Mouse (Mus musculus) ovary, postnatal 14 days (tissue): ENCODE results near the gene P4hb.

Source experiments
- DNase-seq: peaks from one replicate; pipeline ENCODE4 v3.0.0; 2022; ENCODE audit warnings: low spot score

P4hb gene

DNA sequence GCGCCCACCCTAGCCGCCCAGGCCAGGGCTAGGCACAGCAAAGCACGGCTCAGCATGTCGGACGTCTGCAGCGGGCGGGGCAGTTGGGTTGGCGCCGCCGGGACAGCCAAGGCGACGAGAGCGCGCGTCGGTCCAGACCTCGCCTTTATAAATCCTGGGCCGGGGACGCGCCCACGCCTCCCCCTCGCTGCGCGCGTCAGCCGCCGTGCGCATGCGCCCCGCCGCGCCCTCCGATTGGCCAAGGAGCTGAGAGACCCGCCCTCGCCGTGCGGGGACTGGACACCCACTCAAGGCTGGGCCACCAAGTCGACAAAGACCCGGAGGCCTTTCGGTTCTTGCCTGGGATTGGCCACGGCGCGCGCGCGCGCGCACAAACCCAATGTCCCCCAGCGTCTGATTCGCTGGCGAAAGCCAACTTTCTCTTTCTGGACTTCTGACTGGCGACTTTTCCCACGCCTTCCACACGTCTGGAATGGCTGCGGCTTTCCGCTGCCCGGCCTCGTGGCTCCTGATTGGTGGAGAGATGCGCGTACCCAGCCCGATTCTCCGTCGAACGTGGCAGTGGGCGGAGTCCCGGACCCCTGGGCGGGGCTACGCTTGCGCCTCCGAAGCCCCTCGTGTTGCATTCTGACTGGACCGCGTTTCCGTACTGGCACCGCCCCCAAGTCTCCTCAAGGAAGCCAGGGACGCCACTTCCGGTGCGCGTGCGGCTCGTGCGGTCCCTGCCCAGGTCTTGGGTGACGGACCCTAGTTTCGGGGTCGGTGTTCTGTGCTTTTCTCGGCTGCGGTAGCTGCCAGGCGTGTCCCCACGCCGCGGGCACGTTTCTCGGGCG, at the start of gene P4hb:
P4hb (minus strand) TSS at position 502 of the 833 bp plus-strand sequence.
- DNase-seq, result peak; percentile 99

GRCm38 (mm10) chr11:120622805-120623204, 49.8 kb upstream of the P4hb start:
- DNase-seq, result no peak

DNA sequence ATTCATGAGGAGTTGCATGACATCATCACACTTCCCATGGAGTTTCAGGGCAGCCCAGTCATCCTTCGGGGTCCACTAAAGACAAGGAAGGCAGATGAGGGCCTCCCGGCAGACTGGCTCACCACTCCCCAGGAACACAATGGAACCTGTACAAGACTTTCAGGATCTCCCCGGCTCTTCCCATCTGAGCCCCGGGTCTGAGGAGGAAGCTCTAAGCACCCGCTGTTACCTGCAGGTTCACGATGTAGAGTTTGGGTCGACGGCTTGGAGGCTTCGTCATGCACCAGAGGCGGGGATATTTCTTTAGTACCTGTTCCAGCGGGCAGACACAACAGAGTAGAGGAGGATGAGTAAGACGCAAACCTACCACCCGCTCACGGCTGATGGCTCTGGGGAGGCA, 47.1 kb upstream of the P4hb start:
- DNase-seq, result no peak

DNA sequence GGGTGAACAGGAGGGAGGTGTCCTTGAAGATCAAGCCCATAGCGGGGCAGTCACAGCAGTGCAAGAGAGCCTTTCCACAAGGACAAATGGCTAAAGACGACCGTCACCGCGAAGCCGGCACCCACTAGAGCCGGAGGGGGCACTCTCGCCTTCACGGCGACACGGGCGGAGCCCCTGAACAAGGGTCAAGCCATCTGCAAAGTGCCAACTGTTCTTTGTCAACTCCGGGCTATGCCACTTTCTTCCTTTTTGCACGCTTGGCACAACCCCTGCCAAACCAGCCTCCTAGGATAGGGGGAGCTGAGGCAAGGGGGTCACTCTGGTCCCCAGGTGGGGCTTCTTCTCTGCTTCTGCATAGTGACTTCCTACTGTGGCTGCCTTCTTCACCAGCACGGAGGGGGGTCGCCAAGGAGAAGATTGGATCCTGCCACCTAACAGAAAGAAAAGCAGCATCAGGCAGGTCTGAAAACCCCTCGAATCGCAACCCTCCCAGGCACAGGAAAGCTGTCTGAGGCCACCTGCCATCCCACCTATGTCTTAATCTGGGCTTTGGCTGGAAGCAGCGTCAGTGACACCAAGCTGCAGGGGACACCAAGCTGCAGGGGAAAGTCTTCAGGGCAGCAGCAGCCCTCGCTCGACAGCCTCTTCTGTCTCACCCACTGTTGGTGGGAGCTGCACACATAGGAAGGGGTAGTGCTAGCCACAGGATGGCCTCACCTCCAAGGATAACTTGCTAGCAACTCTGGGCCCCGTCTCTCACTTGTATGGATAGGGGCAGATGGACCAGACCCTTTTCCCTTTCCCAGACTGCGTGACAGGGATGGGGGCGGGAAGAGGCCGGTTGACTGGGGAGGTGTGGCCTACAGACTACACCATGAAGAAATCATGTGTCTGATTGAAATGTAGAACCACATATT, 45.8 kb upstream of the P4hb start:
- no peak for DNase-seq

DNA sequence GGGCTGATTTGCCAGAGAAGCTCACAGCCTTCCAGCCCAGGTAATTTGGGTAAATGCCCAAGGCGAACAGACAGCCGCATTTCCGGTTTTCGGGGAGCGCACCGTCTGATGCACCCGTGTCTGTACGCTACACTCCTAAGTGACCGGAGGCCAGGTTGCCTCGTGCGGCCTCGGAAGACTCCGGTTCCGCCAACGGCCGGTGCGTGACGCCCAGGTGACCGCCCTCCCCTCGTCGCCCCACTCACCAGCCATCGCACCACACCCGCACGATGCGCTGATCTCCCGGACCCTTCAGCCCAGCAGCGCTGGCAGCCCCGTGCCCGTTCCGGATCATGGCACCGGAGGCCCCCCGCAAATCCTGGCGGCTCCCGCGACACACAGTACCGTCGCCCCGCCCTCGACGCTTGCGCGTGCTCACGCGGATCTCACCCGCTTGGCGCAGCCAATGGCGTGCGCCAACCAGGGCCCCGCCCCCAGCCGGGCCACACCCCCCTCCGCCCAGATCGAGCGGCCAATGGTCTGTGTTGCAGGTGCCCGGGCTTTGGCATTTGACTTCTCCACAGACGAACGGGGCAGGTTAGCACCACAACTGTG, 44.6 kb upstream of the P4hb start, which contains the start of gene Pcyt2:
Pcyt2 (minus strand) TSS at position 418 of the 594 bp plus-strand sequence.
- peak; percentile 86 for DNase-seq

- DNase-seq, result no peak
Measured at GRCm38 (mm10) chr11:120616617-120617294, 43.7 kb upstream of the P4hb start.

GRCm38 (mm10) chr11:120615606-120616203, 42.7 kb upstream of the P4hb start:
- DNase-seq, result no peak

GRCm38 (mm10) chr11:120615167-120615566, 42.1 kb upstream of the P4hb start:
- no peak for DNase-seq

GRCm38 (mm10) chr11:120613976-120614375, 40.9 kb upstream of the P4hb start:
- DNase-seq, result no peak

DNA sequence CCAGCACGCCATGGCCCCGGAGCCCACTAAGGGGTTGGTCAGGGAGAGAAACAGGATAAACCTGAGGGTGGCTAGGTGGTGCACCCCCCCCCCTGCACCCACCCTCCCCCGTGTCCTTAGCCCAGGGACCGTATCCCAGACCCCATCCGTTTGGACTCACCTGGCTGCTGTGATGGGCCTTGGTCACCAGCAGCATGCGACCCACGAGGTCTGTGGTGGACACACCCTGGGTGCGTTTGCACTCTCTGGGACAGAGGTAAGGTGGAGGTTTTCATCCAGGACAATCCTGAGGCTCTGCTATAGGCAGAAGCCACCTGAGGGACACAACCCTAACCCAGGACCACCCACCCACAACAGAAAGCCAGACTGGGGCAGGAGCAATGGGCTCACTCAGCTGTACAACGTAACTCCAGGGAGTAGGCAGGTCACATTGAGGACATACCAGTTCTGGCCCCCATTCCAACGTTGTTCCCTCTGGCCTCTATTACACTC, 40.5 kb upstream of the P4hb start:
- DNase-seq, result no peak

GRCm38 (mm10) chr11:120612763-120613162, 39.7 kb upstream of the P4hb start:
- DNase-seq, result peak; percentile 69

- DNase-seq, result no peak
Measured at GRCm38 (mm10) chr11:120610477-120611046, 37.5 kb upstream of the P4hb start.

DNA sequence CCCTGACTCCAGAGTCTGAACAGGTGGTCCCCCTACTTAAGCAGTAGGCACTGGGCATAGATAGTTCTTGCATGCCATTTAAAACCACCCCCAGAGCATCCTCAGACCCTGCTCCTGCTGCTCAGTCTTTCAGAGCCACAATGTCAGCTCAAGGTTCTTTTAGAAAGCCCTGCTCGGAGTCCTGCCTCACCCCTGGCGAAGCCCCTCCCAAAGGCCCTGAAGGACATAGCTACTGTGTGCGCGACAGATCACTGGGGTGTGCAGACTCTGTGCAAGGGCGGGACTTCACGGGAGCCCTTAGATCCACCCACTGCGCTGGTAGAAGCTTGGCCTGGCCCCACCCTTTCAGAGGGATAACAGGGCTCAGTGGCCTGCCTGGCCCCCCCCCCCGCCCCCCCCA, 36.2 kb upstream of the P4hb start:
- DNase-seq, result no peak

DNA sequence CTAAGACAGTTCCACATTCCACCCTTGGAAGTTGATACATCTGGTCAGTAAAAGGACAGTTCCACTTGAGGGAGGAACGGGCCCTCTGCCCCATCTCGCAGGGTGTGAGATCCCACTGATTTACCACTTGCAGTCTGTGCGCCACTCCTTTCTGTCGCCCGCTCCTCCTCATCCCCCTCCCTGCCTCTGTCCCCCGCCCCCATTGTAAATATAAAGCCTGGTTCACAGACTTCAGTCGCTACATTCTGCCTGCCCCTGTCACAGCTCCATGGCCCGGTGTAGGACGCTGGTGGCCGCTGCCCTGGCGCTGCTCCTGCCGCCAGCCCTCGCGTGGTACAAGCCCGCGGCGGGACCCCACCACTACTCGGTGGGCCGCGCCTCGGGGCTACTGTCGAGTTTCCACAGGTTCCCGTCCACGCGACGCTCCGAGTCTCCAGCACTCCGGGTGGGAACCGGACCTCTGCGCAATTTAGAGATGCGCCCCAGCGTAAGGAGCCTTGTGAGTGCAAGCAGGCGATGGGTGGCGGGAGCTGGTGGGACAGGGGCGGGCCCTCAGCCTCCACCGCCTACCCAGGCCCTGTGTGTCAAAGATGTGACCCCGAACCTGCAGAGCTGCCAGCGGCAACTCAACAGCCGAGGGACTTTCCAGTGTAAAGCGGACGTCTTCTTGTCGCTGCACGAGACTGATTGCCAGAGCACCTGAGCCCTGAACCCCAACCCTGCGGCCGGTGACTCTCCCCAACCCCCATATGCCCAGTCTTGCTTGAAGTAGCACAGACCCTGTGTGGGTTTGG, 35.4 kb upstream of the P4hb start, which contains the start of gene Npb:
Npb (plus strand) TSS at position 237 of the 794 bp plus-strand sequence.
- no peak for DNase-seq

GRCm38 (mm10) chr11:120606764-120607163, 33.7 kb upstream of the P4hb start:
- DNase-seq, result no peak

DNA sequence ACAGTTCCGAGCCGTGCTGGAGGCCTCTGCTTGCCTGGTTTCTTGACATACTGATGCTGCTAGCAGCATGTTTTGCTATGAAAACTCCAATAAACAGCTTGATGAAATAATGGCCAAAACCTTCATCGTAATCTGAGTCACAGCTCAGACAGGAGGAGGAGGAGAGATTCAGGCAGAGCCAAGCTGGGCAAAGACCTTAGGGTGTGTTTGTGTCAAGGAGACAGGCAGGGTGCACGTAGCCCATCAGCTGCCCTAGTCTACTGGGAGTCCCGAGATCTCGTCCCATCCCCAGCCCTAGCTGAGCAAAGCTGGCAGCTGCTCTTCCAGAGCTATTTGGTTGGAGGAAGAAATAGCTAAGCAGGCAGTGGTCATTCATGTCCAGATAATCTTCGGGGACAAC, 32.6 kb upstream of the P4hb start:
- no peak for DNase-seq

DNA sequence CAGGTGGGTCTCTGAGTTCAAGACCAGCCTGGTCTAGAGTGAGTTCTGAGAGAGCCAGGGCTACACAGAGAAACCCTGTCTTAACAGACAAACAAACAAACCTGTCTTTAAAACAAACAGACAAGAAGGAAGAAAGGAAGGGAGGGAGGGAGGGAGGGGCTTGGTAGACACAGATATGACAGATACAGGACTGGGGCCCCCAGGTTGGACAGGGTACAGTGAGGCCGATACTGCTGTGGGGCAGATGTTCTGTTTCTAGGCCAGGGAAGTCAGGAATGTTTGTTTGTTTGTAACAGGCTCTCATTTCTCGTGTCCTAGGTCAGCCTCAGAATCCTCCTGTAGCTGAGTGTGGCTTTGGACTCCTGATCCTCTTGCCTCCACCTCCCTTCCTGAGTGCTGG, 30.5 kb upstream of the P4hb start:
- no peak for DNase-seq

DNA sequence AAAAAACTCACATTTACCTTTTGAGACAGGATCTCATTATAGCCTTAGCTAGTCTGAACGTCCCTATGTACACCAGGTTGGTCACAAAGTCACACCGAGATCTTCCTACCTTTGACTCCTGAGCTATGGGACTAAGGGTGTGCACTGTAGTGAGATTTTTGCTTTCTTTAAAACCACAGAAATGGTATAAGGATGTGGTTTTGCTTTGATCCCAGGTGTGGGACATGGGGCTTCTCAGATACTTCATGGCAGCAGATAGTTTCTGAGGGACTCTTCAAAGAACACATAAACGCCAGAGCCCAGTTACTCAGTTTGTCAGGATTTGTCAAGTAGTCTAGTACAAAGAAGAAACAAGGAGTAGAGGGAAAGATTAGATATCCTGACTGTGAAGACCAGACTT, 27.7 kb upstream of the P4hb start:
- no peak for DNase-seq

- DNase-seq, result no peak
Measured at GRCm38 (mm10) chr11:120598990-120599549, 26.0 kb upstream of the P4hb start.
